Mouse (Mus musculus) kidney, embryonic 16.5 days (tissue): ENCODE results near the gene Abo. TPM values are rescaled to one million over a fixed set of nuclear protein-coding genes. Genes with fewer than 3 reads are reported as not detected.
"Not testable (repeated sequence)": the region's sequence is repeated elsewhere in the genome, so short reads cannot be mapped to it uniquely, and the experiment has no call there.

ENCODE experiments used
- ATAC-seq: fragments of 200-750 bp; cut with Nextera tagmentation; 2 replicates; pipeline ENCODE4 v1.8.0; 2017; ENCODE audit warnings: moderate TSS enrichment; ENCODE audit not compliant: low FRiP score, low TSS enrichment
- H3K27ac ChIP-seq: fragments of 300-500 bp; sonication (generic); 2 replicates; pipeline ENCODE4 v1.5.1; 2014; ENCODE audit warnings: low read length
- H3K27me3 ChIP-seq: fragments of 300-500 bp; sonication (generic); 2 replicates; pipeline ENCODE4 v1.6.1; 2014; ENCODE audit warnings: low read length, control low read depth, mixed read lengths; ENCODE audit not compliant: insufficient read depth
- H3K36me3 ChIP-seq: fragments of 300-500 bp; sonication (generic); 2 replicates; pipeline ENCODE4 v1.6.1; 2014; ENCODE audit warnings: low read length, control low read depth, mixed read lengths; ENCODE audit not compliant: insufficient read depth
- H3K4me1 ChIP-seq: fragments of 300-500 bp; sonication (generic); 2 replicates; pipeline ENCODE4 v1.6.1; 2014; ENCODE audit warnings: low read length, control low read depth, mixed read lengths; ENCODE audit not compliant: insufficient read depth
- H3K4me2 ChIP-seq: fragments of 300-500 bp; sonication (generic); replicated peaks from 2 replicates; pipeline ENCODE4 v1.6.1; 2014; ENCODE audit warnings: low read depth, low read length
- H3K4me3 ChIP-seq: fragments of 300-500 bp; sonication (generic); 2 replicates; pipeline ENCODE4 v1.5.1; 2014; ENCODE audit warnings: mild to moderate bottlenecking, low read length
- H3K9ac ChIP-seq: fragments of 300-500 bp; sonication (generic); replicated peaks from 2 replicates; pipeline ENCODE4 v1.6.1; 2014; ENCODE audit warnings: low read length
- H3K9me3 ChIP-seq: fragments of 300-500 bp; sonication (generic); 2 replicates; pipeline ENCODE4 v1.6.1; 2016; ENCODE audit warnings: low read length, control low read depth
- WGBS: fragments of 180-500 bp; shearing (Covaris S2); extraction: QIAGEN DNeasy Blood & Tissue Kit; methylation state at CpG from one replicate; pipeline ENCODE4 v1.1.7; 2014; 5-methylcytosine and 5-hydroxymethylcytosine counted together
- polyA plus RNA-seq: library from polyadenylated mRNA; unstranded; fragments of >200 nt; fragmentation: Nextera tagmentation; extraction: Ambion mirVana; gene quantifications from 2 replicates; pipeline ENCODE4 v1.2.1, GENCODE M21; 2015

Abo gene
- polyA plus RNA-seq, 1 experiment from 2014 or later = not detected

GRCm38 (mm10) chr2:26907109-26907508 is 42.3 kb upstream of the Abo start:
- 42% methylated on average over 4 of the region's 4 CpGs for WGBS

GRCm38 (mm10) chr2:26906431-26906830 is 41.7 kb upstream of the Abo start:
- WGBS = 92% methylated on average over 3 of the region's 3 CpGs
- Histone ChIP-seq H3K9ac (no peak overlapping the region), H3K27me3 (no peaks in the 10 kb centered on the region), H3K4me3 (no peak overlapping the region), H3K9me3 (no peaks in the 10 kb centered on the region), H3K27ac (no peak overlapping the region), H3K36me3 (peaks cover 29% of the 10 kb centered on the region), H3K4me1 (peaks cover 40% of the 10 kb centered on the region), H3K4me2 (no peak overlapping the region)
- ATAC-seq = no peak

More at GRCm38 (mm10) chr2:26907109-26907508, 42.3 kb upstream of the Abo start:
- no peak for ATAC-seq
- Histone ChIP-seq H3K36me3 (peaks cover 36% of the 10 kb centered on the region), H3K27ac (no peak overlapping the region), H3K27me3 (no peaks in the 10 kb centered on the region), H3K9me3 (no peaks in the 10 kb centered on the region), H3K4me3 (no peak overlapping the region), H3K9ac (no peak overlapping the region), H3K4me2 (no peak overlapping the region), H3K4me1 (peaks cover 39% of the 10 kb centered on the region)

- Histone ChIP-seq H3K4me3 (no peak overlapping the region), H3K9ac (no peak overlapping the region), H3K4me2 (no peak overlapping the region), H3K36me3 (peaks cover 28% of the 10 kb centered on the region), H3K9me3 (no peaks in the 10 kb centered on the region), H3K27me3 (no peaks in the 10 kb centered on the region), H3K27ac (no peak overlapping the region), H3K4me1 (peaks cover 44% of the 10 kb centered on the region)
- 71% methylated on average over 2 of the region's 2 CpGs for WGBS
- ATAC-seq = no peak
Measured at GRCm38 (mm10) chr2:26905936-26906335, 41.2 kb upstream of the Abo start.

- Histone ChIP-seq H3K4me1 (peaks cover 31% of the 10 kb centered on the region), H3K27ac (peak overlapping the region; percentile 94), H3K9ac (peak overlapping the region; percentile 75), H3K27me3 (no peaks in the 10 kb centered on the region), H3K9me3 (no peaks in the 10 kb centered on the region), H3K4me3 (peak overlapping the region; percentile 64), H3K36me3 (peaks cover 44% of the 10 kb centered on the region), H3K4me2 (peak overlapping the region; percentile 71)
- ATAC-seq = no peak
- 12% methylated on average over 7 of the region's 7 CpGs for WGBS
Measured at GRCm38 (mm10) chr2:26903311-26903710, 38.5 kb upstream of the Abo start.

GRCm38 (mm10) chr2:26902467-26903220 is 37.9 kb upstream of the Abo start, which contains the start of gene Surf6:
TSS of gene Surf6 (minus strand) at chr2:26902879.
- Histone ChIP-seq H3K27ac (peak within 1 kb of the TSS; percentile 94), H3K4me3 (peak within 1 kb of the TSS; percentile 64), H3K9ac (peak within 1 kb of the TSS; percentile 77), H3K36me3 (peaks cover 42% of the 10 kb centered on the region), H3K9me3 (no peaks in the 10 kb centered on the region), H3K4me1 (peaks cover 28% of the 10 kb centered on the region), H3K27me3 (no peaks in the 10 kb centered on the region), H3K4me2 (peak within 1 kb of the TSS; percentile 71)
- WGBS = under 1% methylated on average over 41 of the region's 41 CpGs
- peak; percentile 94 for ATAC-seq

GRCm38 (mm10) chr2:26901834-26902400 is 37.1 kb upstream of the Abo start:
- H3K36me3 ChIP-seq = peaks cover 42% of the 10 kb centered on the region
- 4% methylated on average over 7 of the region's 7 CpGs for WGBS

GRCm38 (mm10) chr2:26900731-26901130 is 36.0 kb upstream of the Abo start:
- Histone ChIP-seq H3K9ac (no peak overlapping the region; the same call in 1 of the 2 replicates), H3K4me2 (no peak overlapping the region), H3K27ac (no peak overlapping the region), H3K9me3 (no peaks in the 10 kb centered on the region), H3K36me3 (peaks cover 43% of the 10 kb centered on the region), H3K4me3 (no peak overlapping the region), H3K4me1 (peaks cover 25% of the 10 kb centered on the region), H3K27me3 (no peaks in the 10 kb centered on the region)
- ATAC-seq = no peak
- 72% methylated on average over 1 of the region's 1 CpGs for WGBS

More at GRCm38 (mm10) chr2:26901834-26902400, 37.1 kb upstream of the Abo start:
- peak overlapping the region; percentile 64 for H3K4me3 ChIP-seq
- peak overlapping the region; percentile 71 for H3K4me2 ChIP-seq
- no peaks in the 10 kb centered on the region for H3K27me3 ChIP-seq
- no peaks in the 10 kb centered on the region for H3K9me3 ChIP-seq
- no peak for ATAC-seq
- peak overlapping the region; percentile 94 for H3K27ac ChIP-seq
- peak overlapping the region; percentile 77 for H3K9ac ChIP-seq
- peaks cover 25% of the 10 kb centered on the region for H3K4me1 ChIP-seq

GRCm38 (mm10) chr2:26895898-26896297 is 31.1 kb upstream of the Abo start:
- H3K4me2 ChIP-seq = no peak overlapping the region
- WGBS = 91% methylated on average over 4 of the region's 4 CpGs
- no peak overlapping the region for H3K9ac ChIP-seq
- no peaks in the 10 kb centered on the region for H3K9me3 ChIP-seq
- H3K4me3 ChIP-seq = no peak overlapping the region
- no peak overlapping the region for H3K27ac ChIP-seq
- H3K4me1 ChIP-seq = peaks cover 1% of the 10 kb centered on the region; the same call in 1 of the 2 replicates
- H3K36me3 ChIP-seq = peaks cover 76% of the 10 kb centered on the region
- ATAC-seq = no peak
- no peaks in the 10 kb centered on the region for H3K27me3 ChIP-seq

- H3K36me3 ChIP-seq = peaks cover 26% of the 10 kb centered on the region
- H3K4me1 ChIP-seq, H3K9ac ChIP-seq, H3K27me3 ChIP-seq, ATAC-seq, H3K4me2 ChIP-seq, H3K9me3 ChIP-seq, H3K27ac ChIP-seq, H3K4me3 ChIP-seq: not testable (repeated sequence)
- WGBS = 65% methylated on average over 4 of the region's 4 CpGs
Measured at GRCm38 (mm10) chr2:26886170-26886569, 21.4 kb upstream of the Abo start.

GRCm38 (mm10) chr2:26885541-26885940 is 20.8 kb upstream of the Abo start:
- ATAC-seq, H3K9me3 ChIP-seq, H3K27me3 ChIP-seq, H3K27ac ChIP-seq, H3K9ac ChIP-seq, H3K4me3 ChIP-seq, H3K4me2 ChIP-seq, H3K4me1 ChIP-seq: not testable (repeated sequence)
- peaks cover 20% of the 10 kb centered on the region for H3K36me3 ChIP-seq
- WGBS = 88% methylated on average over 2 of the region's 2 CpGs
